Mouse (Mus musculus): ENCODE results near the gene Rpl34. TPM values are rescaled to one million over a fixed set of nuclear protein-coding genes. Genes with fewer than 3 reads are reported as not detected.

Rpl34 gene
- total and polyA plus RNA-seq, 2 experiments from 2014 or later = 470 to 851 TPM

- ATAC-seq (ENCODE audit: insufficient read depth, low read depth) (no peak), DNase-seq (ENCODE audit: low spot score) (no peak)
- Histone ChIP-seq H3K9ac (replicated peaks; ENCODE audit: low read depth, low read length) (no peak overlapping the region), H3K4me1 (ENCODE audit: control insufficient read depth, insufficient read depth) (no peaks in the 10 kb centered on the region), H3K9me3 (replicated peaks; ENCODE audit: control insufficient read depth, low read length) (no peaks in the 10 kb centered on the region), H3K4me2 (ENCODE audit: low read depth, low read length) (no peak overlapping the region), H3K4me3 (ENCODE audit: low read depth, low read length) (no peak overlapping the region), H3K27ac (ENCODE audit: low read depth) (no peak overlapping the region), H3K27me3 (ENCODE audit: control insufficient read depth, insufficient read depth, low read length) (no peaks in the 10 kb centered on the region), H3K36me3 (replicated peaks; ENCODE audit: control insufficient read depth, insufficient read depth, low read length) (no peaks in the 10 kb centered on the region)
- TF ChIP-seq EP300 (IDR thresholded peaks at IDR 0.05; ENCODE audit: low read depth) (no peak), CTCF (IDR thresholded peaks at IDR 0.05; ENCODE audit: low read depth) (no peak)
- 91% methylated on average over 19 of the region's 19 CpGs for WGBS
Observed at GRCm38 (mm10) chr3:130677671-130678460, 52.3 kb downstream of the Rpl34 start.

Other genes with a start within 250 kb of the Rpl34 start
- 0.31 TPM in 1 of 2 replicates, not detected in the other for gene Etnppl, start 113.0 kb downstream of the Rpl34 start, total RNA-seq (2014; rRNA removed; ENCODE audit: low replicate concordance)
- gene Etnppl, start 113.0 kb downstream of the Rpl34 start, polyA plus RNA-seq (2015; fragmentation: Nextera tagmentation; extraction: Ambion mirVana) = not detected in 2 replicates
- gene Ostc, start 21.0 kb downstream of the Rpl34 start, total RNA-seq (2014; rRNA removed; ENCODE audit: low replicate concordance) = 101 and 150 TPM in 2 replicates
- gene Ostc, start 21.0 kb downstream of the Rpl34 start, polyA plus RNA-seq (2015; fragmentation: Nextera tagmentation; extraction: Ambion mirVana) = 152 and 167 TPM in 2 replicates

All from heart, postnatal 0 days (tissue).